Mouse (Mus musculus) heart, embryonic 13.5 days (tissue): ENCODE results near the gene Pacsin2. TPM values are rescaled to one million over a fixed set of nuclear protein-coding genes. Genes with fewer than 3 reads are reported as not detected.
"Not testable (repeated sequence)": the region's sequence is repeated elsewhere in the genome, so short reads cannot be mapped to it uniquely, and the experiment has no call there.

Source experiments
- ATAC-seq: fragments of 200-750 bp; cut with Nextera tagmentation; 2 replicates; pipeline ENCODE4 v1.8.0; 2017; ENCODE audit warnings: moderate TSS enrichment; ENCODE audit not compliant: insufficient number of reproducible peaks, low FRiP score, low TSS enrichment; ENCODE audit errors: extremely low read depth
- H3K27ac ChIP-seq: fragments of 300-500 bp; sonication (generic); replicated peaks from 2 replicates; pipeline ENCODE4 v1.5.1; 2015; ENCODE audit warnings: moderate library complexity, mild to moderate bottlenecking, inconsistent platforms
- H3K27me3 ChIP-seq: fragments of 300-500 bp; sonication (generic); replicated peaks from 2 replicates; pipeline ENCODE4 v1.6.1; 2015; ENCODE audit warnings: mild to moderate bottlenecking, inconsistent platforms
- H3K36me3 ChIP-seq: fragments of 300-500 bp; sonication (generic); 2 replicates; pipeline ENCODE4 v1.6.1; 2015; ENCODE audit warnings: mild to moderate bottlenecking, inconsistent platforms
- H3K4me1 ChIP-seq: fragments of 300-500 bp; sonication (generic); 2 replicates; pipeline ENCODE4 v1.6.1; 2015; ENCODE audit warnings: inconsistent platforms
- H3K4me2 ChIP-seq: fragments of 300-500 bp; sonication (generic); 2 replicates; pipeline ENCODE4 v1.6.1; 2015; ENCODE audit warnings: inconsistent platforms, mild to moderate bottlenecking, moderate library complexity
- H3K4me3 ChIP-seq: fragments of 300-500 bp; sonication (generic); 2 replicates; pipeline ENCODE4 v1.5.1; 2015; ENCODE audit warnings: moderate library complexity, mild to moderate bottlenecking, inconsistent platforms
- H3K9ac ChIP-seq: fragments of 300-500 bp; sonication (generic); 2 replicates; pipeline ENCODE4 v1.6.1; 2015; ENCODE audit warnings: inconsistent platforms, mild to moderate bottlenecking, moderate library complexity
- H3K9me3 ChIP-seq: fragments of 300-500 bp; sonication (generic); 2 replicates; pipeline ENCODE4 v1.6.1; 2016; ENCODE audit warnings: inconsistent platforms
- WGBS: fragments of 180-500 bp; shearing (Covaris S2); methylation state at CpG from one replicate; pipeline ENCODE4 v1.1.7; 2015; ENCODE audit warnings: mixed read lengths; 5-methylcytosine and 5-hydroxymethylcytosine counted together
- polyA plus RNA-seq: library from polyadenylated mRNA; unstranded; fragments of >200 nt; fragmentation: Nextera tagmentation; extraction: Ambion mirVana; gene quantifications from 2 replicates; pipeline ENCODE4 v1.2.1, GENCODE M21; 2015

Gene Pacsin2
- polyA plus RNA-seq, 1 experiment from 2014 or later: 56.8 TPM

DNA sequence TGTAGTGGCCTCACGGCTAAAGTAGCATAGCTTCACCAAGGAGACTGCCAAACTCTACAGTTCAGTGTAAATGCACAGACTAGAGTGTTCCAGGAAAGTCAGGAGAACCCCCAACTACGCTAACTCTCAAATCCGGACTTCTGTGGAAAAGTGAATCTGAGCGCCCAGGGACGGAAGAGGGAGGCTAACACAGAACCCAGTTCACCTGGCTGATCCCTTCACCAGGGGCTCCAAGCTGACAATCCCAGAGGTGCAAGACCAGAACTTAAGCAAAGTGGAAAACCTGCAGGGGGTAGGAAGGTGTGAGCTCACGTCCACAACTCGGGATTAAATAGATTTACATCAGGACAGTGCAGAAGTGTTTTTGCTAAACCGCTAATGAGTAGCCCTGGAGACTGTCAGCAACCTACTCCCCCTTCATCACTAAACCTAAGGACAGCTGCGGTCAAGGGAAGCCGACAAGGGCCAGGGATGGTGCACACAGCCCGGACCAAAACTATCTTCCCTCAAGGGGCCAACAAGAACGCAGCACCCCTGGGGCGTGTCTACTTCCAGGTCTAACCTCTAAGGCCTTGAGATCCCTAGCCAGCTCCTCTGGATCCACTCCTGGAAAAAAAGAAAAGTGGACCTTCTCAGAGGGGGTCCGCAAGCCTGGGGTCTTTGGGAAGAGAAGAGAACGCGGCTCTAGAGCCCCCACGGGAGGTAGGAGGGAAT, 880 bp downstream of the Pacsin2 start:
- no peak for ATAC-seq
- Histone ChIP-seq H3K27me3 (no peaks in the 10 kb centered on the region), H3K9me3 (no peaks in the 10 kb centered on the region), H3K4me3 (peak overlapping the region; percentile 80), H3K36me3 (no peaks in the 10 kb centered on the region), H3K9ac (peak overlapping the region; percentile 95), H3K27ac (peak overlapping the region; percentile 89), H3K4me2 (peak overlapping the region; percentile 82), H3K4me1 (peaks cover 26% of the 10 kb centered on the region)
- 4% methylated on average over 17 of the region's 17 CpGs for whole genome bisulfite sequencing

DNA sequence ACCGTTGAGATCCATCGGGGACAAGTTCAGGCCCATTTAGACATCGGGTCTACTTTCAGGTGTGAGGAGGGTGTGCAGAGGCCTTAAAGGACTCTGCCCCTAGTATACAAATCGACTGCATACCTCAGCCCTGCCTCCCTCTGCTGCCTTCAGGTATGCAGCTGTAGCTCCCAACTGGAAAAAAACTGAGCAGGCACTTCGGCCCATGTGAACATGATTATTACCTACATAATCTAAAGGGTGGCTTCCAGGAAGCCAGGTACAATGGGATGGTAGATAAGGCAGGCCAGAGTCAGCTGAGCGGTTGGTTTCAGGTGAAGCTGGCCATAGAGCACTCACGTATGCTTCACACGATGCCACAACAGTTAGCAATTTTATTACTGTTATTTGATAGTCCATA, 2.1 kb downstream of the Pacsin2 start:
- H3K4me1 ChIP-seq: peaks cover 33% of the 10 kb centered on the region
- not testable (repeated sequence) for H3K4me3 ChIP-seq, H3K27ac ChIP-seq, H3K9me3 ChIP-seq, H3K36me3 ChIP-seq, ATAC-seq, H3K27me3 ChIP-seq
- WGBS: 90% methylated on average over 8 of the region's 8 CpGs
- H3K4me2 ChIP-seq: peak overlapping the region; percentile 82
- peak overlapping the region; percentile 95; the same call in 1 of the 2 replicates for H3K9ac ChIP-seq

DNA sequence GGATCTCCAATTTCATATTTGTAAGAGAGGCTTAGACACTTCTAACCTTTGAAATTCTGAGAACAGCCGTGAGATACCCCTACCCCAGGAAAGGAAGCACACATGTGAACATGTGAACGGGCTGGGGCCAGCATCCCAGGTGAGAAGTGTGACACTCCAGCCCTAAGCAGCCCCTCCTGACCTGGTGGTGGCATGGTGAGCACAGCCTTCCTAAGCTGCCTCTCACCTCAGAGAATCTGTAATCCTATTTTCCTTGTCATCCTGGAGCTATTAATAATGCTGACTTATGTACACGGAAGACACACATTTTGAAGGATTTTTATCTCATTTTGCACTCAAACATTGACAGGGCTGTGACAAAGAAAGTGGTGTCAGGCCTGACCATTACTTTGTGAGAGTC, 3.5 kb downstream of the Pacsin2 start:
- H3K27me3 ChIP-seq: no peaks in the 10 kb centered on the region
- no peak for ATAC-seq

DNA sequence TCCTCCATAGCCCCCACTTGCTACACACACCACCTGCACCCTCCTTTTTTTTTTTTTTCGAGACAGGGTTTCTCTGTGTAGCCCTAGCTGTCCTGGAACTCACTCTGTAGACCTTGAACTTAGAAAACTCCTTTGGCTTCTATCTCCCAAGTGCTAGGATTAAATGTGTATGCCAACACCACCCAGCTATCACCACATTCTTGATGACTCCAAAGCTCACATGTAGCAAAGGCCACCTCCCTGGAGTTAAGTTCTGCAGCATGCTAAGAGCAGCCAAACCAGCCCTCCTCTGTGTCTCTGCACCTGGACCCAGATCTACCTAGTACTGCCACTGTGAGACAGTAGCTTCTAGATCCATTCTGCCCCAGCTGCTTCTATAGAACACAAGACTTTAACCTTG, 6.9 kb downstream of the Pacsin2 start:
- H3K9me3 ChIP-seq: no peaks in the 10 kb centered on the region
- H3K4me2 ChIP-seq: no peak overlapping the region
- no peaks in the 10 kb centered on the region for H3K27me3 ChIP-seq
- peaks cover 2% of the 10 kb centered on the region; the same call in 1 of the 2 replicates for H3K36me3 ChIP-seq
- 50% methylated on average over 1 of the region's 1 CpGs for WGBS
- no peak overlapping the region for H3K4me3 ChIP-seq
- H3K27ac ChIP-seq: no peak overlapping the region
- H3K4me1 ChIP-seq: peaks cover 52% of the 10 kb centered on the region
- no peak for ATAC-seq
- H3K9ac ChIP-seq: no peak overlapping the region

More for the DNA sequence above, 3.5 kb downstream of the Pacsin2 start:
- Histone ChIP-seq H3K9ac (no peak overlapping the region), H3K4me3 (no peak overlapping the region), H3K9me3 (no peaks in the 10 kb centered on the region), H3K27ac (no peak overlapping the region), H3K4me1 (peaks cover 36% of the 10 kb centered on the region), H3K4me2 (no peak overlapping the region), H3K36me3 (peaks cover 2% of the 10 kb centered on the region; the same call in 1 of the 2 replicates)
- 69% methylated on average over 3 of the region's 3 CpGs for whole genome bisulfite sequencing

- peaks cover 60% of the 10 kb centered on the region for H3K4me1 ChIP-seq
- no peak overlapping the region for H3K4me2 ChIP-seq
- H3K27ac ChIP-seq: no peak overlapping the region
- no peak for ATAC-seq
- H3K9me3 ChIP-seq: no peaks in the 10 kb centered on the region
- H3K36me3 ChIP-seq: peaks cover 2% of the 10 kb centered on the region; the same call in 1 of the 2 replicates
- H3K27me3 ChIP-seq: no peaks in the 10 kb centered on the region
- no peak overlapping the region for H3K4me3 ChIP-seq
- H3K9ac ChIP-seq: no peak overlapping the region
- 86% methylated on average over 5 of the region's 5 CpGs for WGBS
Observed at GRCm38 (mm10) chr15:83455637-83456036, 8.8 kb downstream of the Pacsin2 start.

GRCm38 (mm10) chr15:83455034-83455433, 9.4 kb downstream of the Pacsin2 start:
- H3K4me1 ChIP-seq: peaks cover 60% of the 10 kb centered on the region
- H3K4me2 ChIP-seq: no peak overlapping the region
- WGBS: 74% methylated on average over 3 of the region's 3 CpGs
- H3K27me3 ChIP-seq: no peaks in the 10 kb centered on the region
- H3K36me3 ChIP-seq: peaks cover 2% of the 10 kb centered on the region; the same call in 1 of the 2 replicates
- no peak overlapping the region for H3K4me3 ChIP-seq
- H3K9ac ChIP-seq: no peak overlapping the region
- ATAC-seq: no peak
- H3K27ac ChIP-seq: no peak overlapping the region
- H3K9me3 ChIP-seq: no peaks in the 10 kb centered on the region

- H3K27ac ChIP-seq: peak overlapping the region; percentile 37; the same call in 1 of the 2 replicates
- H3K36me3 ChIP-seq: peaks cover 2% of the 10 kb centered on the region; the same call in 1 of the 2 replicates
- peaks cover 67% of the 10 kb centered on the region for H3K4me1 ChIP-seq
- no peak overlapping the region for H3K9ac ChIP-seq
- no peak for ATAC-seq
- WGBS: 73% methylated on average over 7 of the region's 7 CpGs
- no peaks in the 10 kb centered on the region for H3K9me3 ChIP-seq
- no peak overlapping the region for H3K4me2 ChIP-seq
- H3K27me3 ChIP-seq: no peaks in the 10 kb centered on the region
- no peak overlapping the region for H3K4me3 ChIP-seq
Observed at GRCm38 (mm10) chr15:83454419-83454818, 10.0 kb downstream of the Pacsin2 start.

DNA sequence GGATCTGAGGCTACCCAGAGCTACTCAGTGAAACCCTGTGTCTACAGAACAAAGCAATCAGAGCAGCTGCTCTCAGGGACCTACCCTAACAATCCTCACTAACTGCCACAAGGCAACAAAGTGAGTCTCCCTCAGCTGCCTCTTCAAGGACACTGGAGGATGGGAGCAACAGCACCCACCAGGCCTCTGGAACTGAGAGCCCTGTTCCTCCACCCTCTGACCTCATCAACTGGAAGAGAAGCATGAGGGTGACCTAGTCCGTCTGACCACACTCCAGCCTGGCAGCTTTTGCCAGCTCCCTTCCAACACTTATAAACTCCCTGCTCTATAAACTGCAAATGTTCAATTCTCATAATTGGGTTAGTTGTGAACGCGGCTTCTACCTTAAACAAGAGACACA, 10.5 kb downstream of the Pacsin2 start:
- 66% methylated on average over 3 of the region's 3 CpGs for WGBS
- Histone ChIP-seq H3K4me1 (peaks cover 70% of the 10 kb centered on the region), H3K4me2 (no peak overlapping the region)

GRCm38 (mm10) chr15:83452219-83452760, 12.1 kb downstream of the Pacsin2 start:
- ATAC-seq: no peak
- Histone ChIP-seq H3K4me2 (no peak overlapping the region), H3K4me3 (no peak overlapping the region), H3K9me3 (no peaks in the 10 kb centered on the region), H3K4me1 (peaks cover 79% of the 10 kb centered on the region), H3K27me3 (no peaks in the 10 kb centered on the region), H3K36me3 (no peaks in the 10 kb centered on the region), H3K27ac (peak overlapping the region; percentile 74), H3K9ac (no peak overlapping the region)
- WGBS: 85% methylated on average over 7 of the region's 7 CpGs

More for the DNA sequence above, 10.5 kb downstream of the Pacsin2 start:
- H3K4me3 ChIP-seq: no peak overlapping the region
- no peaks in the 10 kb centered on the region for H3K27me3 ChIP-seq
- H3K9ac ChIP-seq: peak overlapping the region; percentile 8; the same call in 1 of the 2 replicates
- H3K36me3 ChIP-seq: peaks cover 2% of the 10 kb centered on the region; the same call in 1 of the 2 replicates
- H3K9me3 ChIP-seq: no peaks in the 10 kb centered on the region
- no peak for ATAC-seq
- peak overlapping the region; percentile 37; the same call in 1 of the 2 replicates for H3K27ac ChIP-seq

DNA sequence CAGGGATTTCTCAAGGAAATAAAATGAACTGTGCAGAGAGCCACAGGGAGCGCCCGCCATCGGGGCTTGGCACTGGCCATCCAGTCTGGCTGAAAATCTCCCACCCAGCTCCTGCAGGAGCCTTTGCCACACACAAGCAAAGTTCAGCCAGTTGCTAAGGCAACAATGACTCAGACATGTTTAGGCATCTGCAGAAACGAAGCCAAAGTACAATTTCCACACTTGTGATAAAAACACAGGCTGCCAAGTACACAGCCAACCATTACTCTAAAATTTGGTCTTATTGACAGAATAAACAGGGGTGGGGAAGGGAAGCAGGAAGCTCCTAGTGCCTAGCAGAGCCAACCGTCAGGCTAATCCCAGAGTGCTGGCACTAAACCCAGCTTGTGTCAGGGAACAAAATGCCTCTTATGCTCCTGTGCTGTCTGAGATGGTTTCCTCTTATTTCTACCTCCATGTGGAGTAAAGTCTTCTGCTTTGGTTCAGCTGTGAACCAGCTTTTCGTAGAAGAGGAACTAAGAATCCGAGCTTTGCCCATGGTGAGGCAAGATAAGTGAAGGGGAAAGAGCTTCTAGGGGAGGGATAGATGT, 12.7 kb downstream of the Pacsin2 start:
- H3K4me1 ChIP-seq: peaks cover 80% of the 10 kb centered on the region
- 61% methylated on average over 7 of the region's 7 CpGs for WGBS
- H3K9me3 ChIP-seq: no peaks in the 10 kb centered on the region
- H3K4me2 ChIP-seq: no peak overlapping the region
- H3K9ac ChIP-seq: no peak overlapping the region
- H3K36me3 ChIP-seq: no peaks in the 10 kb centered on the region
- ATAC-seq: no peak
- no peak overlapping the region for H3K4me3 ChIP-seq
- no peaks in the 10 kb centered on the region for H3K27me3 ChIP-seq
- peak overlapping the region; percentile 74 for H3K27ac ChIP-seq

DNA sequence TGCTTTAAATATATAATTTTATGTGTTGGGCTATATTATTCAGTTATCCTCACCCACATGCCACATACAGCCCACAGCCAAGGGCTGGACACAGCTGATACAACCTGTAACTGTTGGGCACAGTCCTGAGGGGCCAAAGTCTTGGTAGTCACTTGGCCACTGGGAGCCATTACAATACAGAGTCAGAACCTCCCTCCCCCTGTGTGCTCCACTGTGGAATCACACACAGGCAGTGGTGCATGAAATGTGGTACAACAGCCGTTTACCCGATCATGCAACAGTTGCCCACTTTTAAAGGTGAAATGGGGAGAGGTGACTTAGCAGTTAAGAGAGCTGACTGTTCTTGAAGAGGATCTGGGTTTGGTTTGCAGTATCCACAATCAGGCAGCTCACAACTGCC, 14.4 kb downstream of the Pacsin2 start:
- Histone ChIP-seq H3K27me3 (no peaks in the 10 kb centered on the region), H3K4me3 (no peak overlapping the region), H3K9me3 (no peaks in the 10 kb centered on the region), H3K9ac (no peak overlapping the region), H3K36me3 (no peaks in the 10 kb centered on the region), H3K4me1 (peaks cover 86% of the 10 kb centered on the region), H3K27ac (no peak overlapping the region), H3K4me2 (no peak overlapping the region)
- ATAC-seq: no peak
- 92% methylated on average over 2 of the region's 2 CpGs for WGBS
